Mouse (Mus musculus) lung, embryonic 15.5 days (tissue): ENCODE results near the gene BC016579. TPM values are rescaled to one million over a fixed set of nuclear protein-coding genes. Genes with fewer than 3 reads are reported as not detected.
A peak's percentile ranks its signal among the peaks of the same experiment; 100 is the strongest.

Experiments
- ATAC-seq: fragments of 200-750 bp; cut with Nextera tagmentation; 2 replicates; pipeline ENCODE4 v1.8.0; 2017; ENCODE audit warnings: moderate number of reproducible peaks, borderline replicate concordance; ENCODE audit not compliant: low FRiP score, low TSS enrichment; ENCODE audit errors: extremely low read depth
- H3K27ac ChIP-seq: fragments of 300-500 bp; sonication (generic); 2 replicates; pipeline ENCODE4 v1.5.1; 2015; ENCODE audit warnings: moderate library complexity, mild to moderate bottlenecking, inconsistent platforms
- H3K27me3 ChIP-seq: fragments of 300-500 bp; sonication (generic); 2 replicates; pipeline ENCODE4 v1.6.1; 2015; ENCODE audit warnings: inconsistent platforms
- H3K36me3 ChIP-seq: fragments of 300-500 bp; sonication (generic); 2 replicates; pipeline ENCODE4 v1.6.1; 2015; ENCODE audit warnings: inconsistent platforms
- H3K4me1 ChIP-seq: fragments of 300-500 bp; sonication (generic); 2 replicates; pipeline ENCODE4 v1.6.1; 2015; ENCODE audit warnings: inconsistent platforms
- H3K4me2 ChIP-seq: fragments of 300-500 bp; sonication (generic); 2 replicates; pipeline ENCODE4 v1.6.1; 2015; ENCODE audit warnings: inconsistent platforms, mild to moderate bottlenecking, moderate library complexity
- H3K4me3 ChIP-seq: fragments of 300-500 bp; sonication (generic); 2 replicates; pipeline ENCODE4 v1.5.1; 2015; ENCODE audit warnings: mild to moderate bottlenecking, inconsistent platforms
- H3K9ac ChIP-seq: fragments of 300-500 bp; sonication (generic); 2 replicates; pipeline ENCODE4 v1.6.1; 2015; ENCODE audit warnings: inconsistent platforms
- H3K9me3 ChIP-seq: fragments of 300-500 bp; sonication (generic); 2 replicates; pipeline ENCODE4 v1.6.1; 2016; ENCODE audit warnings: inconsistent platforms
- WGBS: fragments of 180-500 bp; shearing (Covaris S2); methylation state at CpG from one replicate; pipeline ENCODE4 v1.1.7; 2015; 5-methylcytosine and 5-hydroxymethylcytosine counted together
- polyA plus RNA-seq: library from polyadenylated mRNA; unstranded; fragments of >200 nt; fragmentation: Nextera tagmentation; extraction: Ambion mirVana; gene quantifications from 2 replicates; pipeline ENCODE4 v1.2.1, GENCODE M21; 2015

BC016579 gene
- polyA plus RNA-seq: 0.43 and 0.55 TPM in 2 replicates

- Histone ChIP-seq H3K4me2 (peak within 1 kb of the TSS; percentile 77), H3K27ac (no peak within 1 kb of the TSS), H3K4me1 (peaks cover 7% of the 10 kb centered on the region; the same call in 1 of the 2 replicates), H3K4me3 (peak within 1 kb of the TSS; percentile 39), H3K27me3 (no peaks in the 10 kb centered on the region), H3K9ac (peak within 1 kb of the TSS; percentile 31), H3K36me3 (no peaks in the 10 kb centered on the region), H3K9me3 (no peaks in the 10 kb centered on the region)
- peak; percentile 57; the same call in 1 of the 2 replicates for ATAC-seq
- WGBS: 7% methylated on average over 20 of the region's 20 CpGs
These were observed at the start of gene BC016579 for GRCm38 (mm10) chr16:45653934-45654332. TSS of gene BC016579 (minus strand) at chr16:45654068.

- H3K4me1 ChIP-seq: no peaks in the 10 kb centered on the region
- no peaks in the 10 kb centered on the region for H3K36me3 ChIP-seq
- no peaks in the 10 kb centered on the region for H3K27me3 ChIP-seq
- no peak overlapping the region for H3K4me2 ChIP-seq
- no peak overlapping the region for H3K9ac ChIP-seq
- WGBS: 70% methylated on average over 5 of the region's 5 CpGs
- ATAC-seq: no peak
- H3K27ac ChIP-seq: no peak overlapping the region
- H3K4me3 ChIP-seq: no peak overlapping the region
- no peaks in the 10 kb centered on the region for H3K9me3 ChIP-seq
These were observed 45.4 kb upstream of the BC016579 start for GRCm38 (mm10) chr16:45699301-45699700.

- H3K4me1 ChIP-seq: no peaks in the 10 kb centered on the region
- H3K27me3 ChIP-seq: no peaks in the 10 kb centered on the region
- H3K9me3 ChIP-seq: no peaks in the 10 kb centered on the region
- H3K36me3 ChIP-seq: no peaks in the 10 kb centered on the region
- no peak overlapping the region for H3K4me3 ChIP-seq
- no peak for ATAC-seq
- WGBS: 64% methylated on average over 6 of the region's 6 CpGs
- no peak overlapping the region for H3K27ac ChIP-seq
- H3K4me2 ChIP-seq: no peak overlapping the region
- no peak overlapping the region for H3K9ac ChIP-seq
These were observed 44.1 kb upstream of the BC016579 start for GRCm38 (mm10) chr16:45697996-45698395.

GRCm38 (mm10) chr16:45695445-45696160 lies 41.7 kb upstream of the BC016579 start:
- Histone ChIP-seq H3K4me3 (no peak overlapping the region), H3K27ac (no peak overlapping the region), H3K36me3 (no peaks in the 10 kb centered on the region), H3K9me3 (no peaks in the 10 kb centered on the region), H3K4me2 (no peak overlapping the region), H3K4me1 (no peaks in the 10 kb centered on the region), H3K27me3 (no peaks in the 10 kb centered on the region), H3K9ac (no peak overlapping the region)
- no peak for ATAC-seq
- 69% methylated on average over 9 of the region's 9 CpGs for WGBS

GRCm38 (mm10) chr16:45693558-45693957 lies 39.7 kb upstream of the BC016579 start, which contains the start of gene Tmprss7:
TSS of gene Tmprss7 (minus strand) at chr16:45693658.
- 67% methylated on average over 10 of the region's 10 CpGs for WGBS
- H3K36me3 ChIP-seq: no peaks in the 10 kb centered on the region

GRCm38 (mm10) chr16:45692851-45693250 lies 39.0 kb upstream of the BC016579 start:
- Histone ChIP-seq H3K36me3 (no peaks in the 10 kb centered on the region), H3K9me3 (no peaks in the 10 kb centered on the region), H3K4me1 (no peaks in the 10 kb centered on the region; the same call in 1 of the 2 replicates), H3K27ac (no peak overlapping the region), H3K4me3 (no peak overlapping the region), H3K27me3 (no peaks in the 10 kb centered on the region), H3K9ac (no peak overlapping the region), H3K4me2 (no peak overlapping the region)
- WGBS: 73% methylated on average over 3 of the region's 3 CpGs
- no peak for ATAC-seq

More at GRCm38 (mm10) chr16:45693558-45693957, 39.7 kb upstream of the BC016579 start, which contains the start of gene Tmprss7:
- ATAC-seq: no peak
- Histone ChIP-seq H3K9ac (no peak within 1 kb of the TSS), H3K27me3 (no peaks in the 10 kb centered on the region), H3K4me2 (no peak within 1 kb of the TSS), H3K4me3 (no peak within 1 kb of the TSS), H3K4me1 (no peaks in the 10 kb centered on the region; the same call in 1 of the 2 replicates), H3K9me3 (no peaks in the 10 kb centered on the region), H3K27ac (no peak within 1 kb of the TSS)

GRCm38 (mm10) chr16:45690178-45690577 lies 36.3 kb upstream of the BC016579 start:
- H3K36me3 ChIP-seq: no peaks in the 10 kb centered on the region
- WGBS: 17% methylated on average over 4 of the region's 4 CpGs
- no peaks in the 10 kb centered on the region for H3K9me3 ChIP-seq
- no peak overlapping the region for H3K27ac ChIP-seq
- no peaks in the 10 kb centered on the region; the same call in 1 of the 2 replicates for H3K4me1 ChIP-seq
- no peak overlapping the region for H3K4me2 ChIP-seq
- H3K9ac ChIP-seq: no peak overlapping the region
- H3K27me3 ChIP-seq: no peaks in the 10 kb centered on the region
- no peak overlapping the region for H3K4me3 ChIP-seq
- no peak for ATAC-seq

- Histone ChIP-seq H3K4me2 (no peak overlapping the region), H3K27me3 (no peaks in the 10 kb centered on the region), H3K9ac (no peak overlapping the region), H3K27ac (no peak overlapping the region), H3K36me3 (no peaks in the 10 kb centered on the region), H3K9me3 (no peaks in the 10 kb centered on the region), H3K4me1 (no peaks in the 10 kb centered on the region; the same call in 1 of the 2 replicates), H3K4me3 (no peak overlapping the region)
- no peak for ATAC-seq
- 80% methylated on average over 3 of the region's 3 CpGs for WGBS
These were observed 33.0 kb upstream of the BC016579 start for GRCm38 (mm10) chr16:45686833-45687232.

GRCm38 (mm10) chr16:45685295-45685694 lies 31.4 kb upstream of the BC016579 start:
- H3K27ac ChIP-seq: no peak overlapping the region
- no peak overlapping the region for H3K4me2 ChIP-seq
- H3K9me3 ChIP-seq: no peaks in the 10 kb centered on the region
- no peaks in the 10 kb centered on the region for H3K36me3 ChIP-seq
- H3K4me3 ChIP-seq: no peak overlapping the region
- ATAC-seq: no peak
- WGBS: 70% methylated on average over 3 of the region's 3 CpGs
- H3K4me1 ChIP-seq: no peaks in the 10 kb centered on the region; the same call in 1 of the 2 replicates
- H3K9ac ChIP-seq: no peak overlapping the region
- no peaks in the 10 kb centered on the region for H3K27me3 ChIP-seq

- WGBS: 11% methylated on average over 8 of the region's 8 CpGs
- H3K27me3 ChIP-seq: no peaks in the 10 kb centered on the region
- H3K4me2 ChIP-seq: no peak overlapping the region
- H3K4me1 ChIP-seq: no peaks in the 10 kb centered on the region
- no peaks in the 10 kb centered on the region for H3K36me3 ChIP-seq
- no peak overlapping the region for H3K9ac ChIP-seq
- no peak overlapping the region for H3K27ac ChIP-seq
- H3K9me3 ChIP-seq: no peaks in the 10 kb centered on the region
- H3K4me3 ChIP-seq: no peak overlapping the region
- no peak for ATAC-seq
These were observed 30.9 kb upstream of the BC016579 start for GRCm38 (mm10) chr16:45684815-45685214.

GRCm38 (mm10) chr16:45676462-45676861 lies 22.6 kb upstream of the BC016579 start:
- Histone ChIP-seq H3K36me3 (no peaks in the 10 kb centered on the region), H3K4me1 (no peaks in the 10 kb centered on the region), H3K4me3 (no peak overlapping the region), H3K9me3 (no peaks in the 10 kb centered on the region), H3K27ac (no peak overlapping the region), H3K27me3 (no peaks in the 10 kb centered on the region), H3K9ac (no peak overlapping the region), H3K4me2 (no peak overlapping the region)
- ATAC-seq: no peak
- WGBS: 19% methylated on average over 1 of the region's 1 CpGs

GRCm38 (mm10) chr16:45670005-45670404 lies 16.1 kb upstream of the BC016579 start:
- ATAC-seq: no peak
- H3K36me3 ChIP-seq: no peaks in the 10 kb centered on the region
- no peaks in the 10 kb centered on the region for H3K9me3 ChIP-seq
- no peaks in the 10 kb centered on the region for H3K4me1 ChIP-seq
- 63% methylated on average over 4 of the region's 4 CpGs for WGBS
- no peak overlapping the region for H3K9ac ChIP-seq
- H3K4me3 ChIP-seq: no peak overlapping the region
- no peaks in the 10 kb centered on the region for H3K27me3 ChIP-seq
- no peak overlapping the region for H3K4me2 ChIP-seq
- H3K27ac ChIP-seq: no peak overlapping the region
